Mouse (Mus musculus) forebrain, embryonic 16.5 days (tissue): ENCODE results near the gene Slc37a1. TPM values are rescaled to one million over a fixed set of nuclear protein-coding genes. Genes with fewer than 3 reads are reported as not detected.
"Not testable (repeated sequence)": the region's sequence is repeated elsewhere in the genome, so short reads cannot be mapped to it uniquely, and the experiment has no call there.

Source experiments
- ATAC-seq: fragments of 200-750 bp; cut with Nextera tagmentation; 2 replicates; pipeline ENCODE4 v1.8.0; 2017; ENCODE audit warnings: mild to moderate bottlenecking, moderate library complexity
- H3K27ac ChIP-seq: fragments of 300-500 bp; sonication (generic); 2 replicates; pipeline ENCODE4 v1.5.1; 2014; ENCODE audit warnings: low read length, control low read depth
- H3K27me3 ChIP-seq: fragments of 300-500 bp; sonication (generic); replicated peaks from 2 replicates; pipeline ENCODE4 v1.6.1; 2014; ENCODE audit warnings: low read length; ENCODE audit not compliant: control insufficient read depth, insufficient read depth
- H3K36me3 ChIP-seq: fragments of 300-500 bp; sonication (generic); 2 replicates; pipeline ENCODE4 v1.6.1; 2014; ENCODE audit not compliant: control insufficient read depth, insufficient read depth
- H3K4me1 ChIP-seq: fragments of 300-500 bp; sonication (generic); replicated peaks from 2 replicates; pipeline ENCODE4 v1.6.1; 2014; ENCODE audit warnings: low read length; ENCODE audit not compliant: control insufficient read depth, insufficient read depth
- H3K4me2 ChIP-seq: fragments of 300-500 bp; sonication (generic); 2 replicates; pipeline ENCODE4 v1.6.1; 2014; ENCODE audit warnings: mild to moderate bottlenecking, low read length, control low read depth
- H3K4me3 ChIP-seq: fragments of 300-500 bp; sonication (generic); replicated peaks from 2 replicates; pipeline ENCODE4 v1.5.1; 2014; ENCODE audit warnings: mild to moderate bottlenecking, low read length, control low read depth
- H3K9ac ChIP-seq: fragments of 300-500 bp; sonication (generic); replicated peaks from 2 replicates; pipeline ENCODE4 v1.6.1; 2014; ENCODE audit warnings: low read depth, low read length, control low read depth
- H3K9me3 ChIP-seq: fragments of 300-500 bp; sonication (generic); 2 replicates; pipeline ENCODE4 v1.6.1; 2016; ENCODE audit warnings: low read length; ENCODE audit not compliant: control insufficient read depth
- WGBS: fragments of 180-500 bp; shearing (Covaris S2); extraction: QIAGEN DNeasy Blood & Tissue Kit; methylation state at CpG from one replicate; pipeline ENCODE4 v1.1.7; 2014; 5-methylcytosine and 5-hydroxymethylcytosine counted together
- polyA plus RNA-seq: library from polyadenylated mRNA; unstranded; fragments of >200 nt; fragmentation: Nextera tagmentation; extraction: Ambion mirVana; gene quantifications from 2 replicates; pipeline ENCODE4 v1.2.1, GENCODE M21; 2015

The Slc37a1 gene
- polyA plus RNA-seq, 1 experiment from 2014 or later, result 14.2 TPM

- Histone ChIP-seq H3K27me3 (no peaks in the 10 kb centered on the region), H3K4me3 (no peak overlapping the region), H3K4me2 (no peak overlapping the region), H3K36me3 (no peaks in the 10 kb centered on the region), H3K9me3 (no peaks in the 10 kb centered on the region), H3K27ac (no peak overlapping the region), H3K9ac (no peak overlapping the region), H3K4me1 (no peaks in the 10 kb centered on the region)
- WGBS, result 93% methylated on average over 9 of the region's 9 CpGs
- ATAC-seq, result no peak
These were observed 20.8 kb upstream of the Slc37a1 start for GRCm38 (mm10) chr17:31265831-31266230.

- H3K27me3 ChIP-seq, result no peaks in the 10 kb centered on the region
- 85% methylated on average over 7 of the region's 7 CpGs for WGBS
- no peaks in the 10 kb centered on the region for H3K4me1 ChIP-seq
- no peaks in the 10 kb centered on the region for H3K36me3 ChIP-seq
- no peaks in the 10 kb centered on the region for H3K9me3 ChIP-seq
- H3K4me2 ChIP-seq, result no peak overlapping the region
- H3K9ac ChIP-seq, result no peak overlapping the region
- H3K27ac ChIP-seq, result no peak overlapping the region
- no peak for ATAC-seq
- no peak overlapping the region for H3K4me3 ChIP-seq
These were observed 20.2 kb upstream of the Slc37a1 start for GRCm38 (mm10) chr17:31266321-31266950.

GRCm38 (mm10) chr17:31267138-31267537 is 19.5 kb upstream of the Slc37a1 start:
- H3K4me3 ChIP-seq, result no peak overlapping the region
- 79% methylated on average over 4 of the region's 4 CpGs for WGBS
- H3K9ac ChIP-seq, result no peak overlapping the region
- no peak overlapping the region for H3K4me2 ChIP-seq
- H3K36me3 ChIP-seq, result no peaks in the 10 kb centered on the region
- H3K4me1 ChIP-seq, result no peaks in the 10 kb centered on the region
- no peaks in the 10 kb centered on the region for H3K27me3 ChIP-seq
- ATAC-seq, result no peak
- no peak overlapping the region for H3K27ac ChIP-seq
- H3K9me3 ChIP-seq, result no peaks in the 10 kb centered on the region

- WGBS, result 78% methylated on average over 6 of the region's 6 CpGs
- no peak overlapping the region for H3K4me2 ChIP-seq
- ATAC-seq, result no peak
These were observed 19.0 kb upstream of the Slc37a1 start for GRCm38 (mm10) chr17:31267603-31268002.

GRCm38 (mm10) chr17:31268016-31268415 is 18.6 kb upstream of the Slc37a1 start:
- no peak overlapping the region for H3K9ac ChIP-seq
- H3K27me3 ChIP-seq, result no peaks in the 10 kb centered on the region
- ATAC-seq, result no peak
- H3K4me2 ChIP-seq, result no peak overlapping the region
- H3K9me3 ChIP-seq, result no peaks in the 10 kb centered on the region
- H3K36me3 ChIP-seq, result no peaks in the 10 kb centered on the region
- 70% methylated on average over 1 of the region's 1 CpGs for WGBS
- H3K27ac ChIP-seq, result no peak overlapping the region
- no peaks in the 10 kb centered on the region for H3K4me1 ChIP-seq
- no peak overlapping the region for H3K4me3 ChIP-seq

More at GRCm38 (mm10) chr17:31267603-31268002, 19.0 kb upstream of the Slc37a1 start:
- no peaks in the 10 kb centered on the region for H3K27me3 ChIP-seq
- H3K9ac ChIP-seq, result no peak overlapping the region
- no peaks in the 10 kb centered on the region for H3K36me3 ChIP-seq
- H3K4me1 ChIP-seq, result no peaks in the 10 kb centered on the region
- H3K27ac ChIP-seq, result no peak overlapping the region
- no peaks in the 10 kb centered on the region for H3K9me3 ChIP-seq
- no peak overlapping the region for H3K4me3 ChIP-seq

GRCm38 (mm10) chr17:31269761-31270160 is 16.8 kb upstream of the Slc37a1 start:
- H3K9me3 ChIP-seq, result no peaks in the 10 kb centered on the region
- 92% methylated on average over 2 of the region's 2 CpGs for WGBS

GRCm38 (mm10) chr17:31270246-31270645 is 16.3 kb upstream of the Slc37a1 start:
- no peak for ATAC-seq
- Histone ChIP-seq H3K9me3 (no peaks in the 10 kb centered on the region), H3K9ac (no peak overlapping the region)

More at GRCm38 (mm10) chr17:31269761-31270160, 16.8 kb upstream of the Slc37a1 start:
- Histone ChIP-seq H3K36me3 (no peaks in the 10 kb centered on the region), H3K27ac (no peak overlapping the region), H3K9ac (no peak overlapping the region), H3K4me3 (no peak overlapping the region), H3K4me1 (no peaks in the 10 kb centered on the region), H3K27me3 (no peaks in the 10 kb centered on the region), H3K4me2 (no peak overlapping the region)
- no peak for ATAC-seq

GRCm38 (mm10) chr17:31270736-31271135 is 15.9 kb upstream of the Slc37a1 start:
- H3K27me3 ChIP-seq, H3K4me2 ChIP-seq, ATAC-seq, H3K36me3 ChIP-seq, H3K4me3 ChIP-seq, H3K27ac ChIP-seq, H3K9me3 ChIP-seq, H3K4me1 ChIP-seq, H3K9ac ChIP-seq: not testable (repeated sequence)
- WGBS, result 81% methylated on average over 8 of the region's 8 CpGs

More at GRCm38 (mm10) chr17:31270246-31270645, 16.3 kb upstream of the Slc37a1 start:
- no peak overlapping the region for H3K4me2 ChIP-seq
- no peaks in the 10 kb centered on the region for H3K36me3 ChIP-seq
- WGBS, result 89% methylated on average over 4 of the region's 4 CpGs
- H3K27me3 ChIP-seq, result no peaks in the 10 kb centered on the region
- H3K4me1 ChIP-seq, result no peaks in the 10 kb centered on the region
- H3K27ac ChIP-seq, result no peak overlapping the region
- H3K4me3 ChIP-seq, result no peak overlapping the region

- no peak for ATAC-seq
- no peak overlapping the region for H3K4me3 ChIP-seq
- no peak overlapping the region for H3K9ac ChIP-seq
- H3K27ac ChIP-seq, result no peak overlapping the region
- H3K4me1 ChIP-seq, result no peaks in the 10 kb centered on the region
- H3K9me3 ChIP-seq, result no peaks in the 10 kb centered on the region
- no peaks in the 10 kb centered on the region for H3K27me3 ChIP-seq
- 73% methylated on average over 7 of the region's 7 CpGs for WGBS
- no peak overlapping the region for H3K4me2 ChIP-seq
- no peaks in the 10 kb centered on the region for H3K36me3 ChIP-seq
These were observed 15.3 kb upstream of the Slc37a1 start for GRCm38 (mm10) chr17:31271136-31271851.
